Comparison of ENCODE assay signal across 8 mouse cellular contexts in the genomic region with DNA sequence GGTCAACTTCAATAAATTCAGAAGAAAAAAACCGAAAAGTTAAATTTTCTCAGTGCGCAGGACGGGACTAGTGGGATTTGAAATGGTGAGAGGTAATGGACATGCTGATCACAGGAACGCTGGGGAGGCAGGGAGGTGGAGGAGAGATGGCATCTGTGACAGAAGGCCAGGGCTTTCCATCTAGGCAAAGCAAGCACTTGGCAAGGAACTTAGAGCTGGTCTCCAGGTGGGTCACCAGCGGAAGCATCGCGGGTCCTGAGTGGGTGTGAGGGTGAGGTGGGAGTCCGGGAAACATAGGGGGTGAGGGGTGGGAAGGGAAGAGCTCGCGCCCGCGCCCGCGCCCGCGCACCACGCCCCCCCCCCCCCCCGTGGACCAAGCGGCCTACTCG. TPM values are rescaled to one million over a fixed set of nuclear protein-coding genes. Genes with fewer than 3 reads are reported as not detected.
DNase-seq lines count a peak whose midpoint lies in the region; ATAC-seq and TF ChIP-seq lines count a peak whose summit lies in the region.

No protein-coding gene starts in this region.

- no peaks in the 10 kb centered on the region for H3K4me1 ChIP-seq in brown adipose tissue, adult 24 weeks (ENCODE audit: control insufficient read depth, insufficient read depth, insufficient read length, low read length)
- H3K4me1 ChIP-seq in forebrain, embryonic 16.5 days (replicated peaks; ENCODE audit: control insufficient read depth, insufficient read depth, low read length), result peaks cover 12% of the 10 kb centered on the region
- peaks cover 2% of the 10 kb centered on the region for H3K4me1 ChIP-seq in liver, embryonic 11.5 days (replicated peaks; ENCODE audit: control insufficient read depth, insufficient read depth, low read length)
- peaks cover 10% of the 10 kb centered on the region for H3K4me1 ChIP-seq in neural tube, embryonic 15.5 days

- peak overlapping the region; percentile 80 for H3K4me3 ChIP-seq in layer of hippocampus, adult 2 months
- peak overlapping the region; percentile 99 for H3K4me3 ChIP-seq in brown adipose tissue, adult 24 weeks (ENCODE audit: insufficient read depth, low read depth, low read length)
- peak overlapping the region; percentile 92 for H3K4me3 ChIP-seq in forebrain, embryonic 16.5 days (replicated peaks; ENCODE audit: low read length)
- peak overlapping the region; percentile 69 for H3K4me3 ChIP-seq in liver, embryonic 11.5 days (ENCODE audit: low read depth, low read length)
- peak overlapping the region; percentile 92 for H3K4me3 ChIP-seq in neural tube, embryonic 15.5 days (replicated peaks)

- peak overlapping the region; percentile 98 for H3K27ac ChIP-seq in layer of hippocampus, adult 2 months
- H3K27ac ChIP-seq in brown adipose tissue, adult 24 weeks (replicated peaks; ENCODE audit: low read depth, low read length), result no peak overlapping the region
- peak overlapping the region; percentile 80 for H3K27ac ChIP-seq in forebrain, embryonic 16.5 days (ENCODE audit: low read length)
- peak overlapping the region; percentile 82; the same call in 1 of the 2 replicates for H3K27ac ChIP-seq in liver, embryonic 11.5 days (ENCODE audit: low read depth, low read length)
- H3K27ac ChIP-seq in neural tube, embryonic 15.5 days (replicated peaks), result peak overlapping the region; percentile 98

- no peak for TF ChIP-seq CTCF in layer of hippocampus, adult 2 months (conservative IDR thresholded peaks at IDR 0.05)

- no peaks in the 10 kb centered on the region for H3K36me3 ChIP-seq in forebrain, embryonic 16.5 days (ENCODE audit: control insufficient read depth, insufficient read depth)
- H3K36me3 ChIP-seq in liver, embryonic 11.5 days (ENCODE audit: control insufficient read depth, insufficient read depth, low read length), result no peaks in the 10 kb centered on the region
- no peaks in the 10 kb centered on the region for H3K36me3 ChIP-seq in neural tube, embryonic 15.5 days

- ATAC-seq in forebrain, embryonic 16.5 days, result no peak
- peak; percentile 53 for ATAC-seq in liver, embryonic 11.5 days (replicated peaks; ENCODE audit: low FRiP score)
- no peak; the same call in 1 of the 2 replicates for ATAC-seq in neural tube, embryonic 15.5 days (ENCODE audit: low FRiP score)

- 18% methylated on average over 15 of the region's 20 CpGs for WGBS in forebrain, embryonic 16.5 days
- WGBS in liver, embryonic 11.5 days, result 28% methylated on average over 9 of the region's 20 CpGs
- WGBS in neural tube, embryonic 15.5 days, result 23% methylated on average over 9 of the region's 20 CpGs

- no peak for DNase-seq in layer of hippocampus, adult 2 months (ENCODE audit: low spot score in 2 of 2)
- DNase-seq in layer of hippocampus, postnatal 10 days (ENCODE audit: low spot score in 2 of 2), result no peak
- DNase-seq in liver, embryonic 11.5 days (ENCODE audit: low spot score), result no peak
- DNase-seq in thymus, postnatal 0 days (ENCODE audit: low spot score), result no peak
- no peak for DNase-seq in gastrocnemius, postnatal 14 days

- H3K9ac ChIP-seq in forebrain, embryonic 16.5 days (replicated peaks; ENCODE audit: low read depth, low read length), result peak overlapping the region; percentile 96
- peak overlapping the region; percentile 83 for H3K9ac ChIP-seq in liver, embryonic 11.5 days (ENCODE audit: low read depth, low read length)
- peak overlapping the region; percentile 47 for H3K9ac ChIP-seq in neural tube, embryonic 15.5 days (replicated peaks)

- no peaks in the 10 kb centered on the region for H3K9me3 ChIP-seq in forebrain, embryonic 16.5 days (ENCODE audit: control insufficient read depth, low read length)
- H3K9me3 ChIP-seq in liver, embryonic 11.5 days (ENCODE audit: control insufficient read depth, low read length), result no peaks in the 10 kb centered on the region
- no peaks in the 10 kb centered on the region for H3K9me3 ChIP-seq in neural tube, embryonic 15.5 days (replicated peaks)

- intact Hi-C loops in gastrocnemius, postnatal 14 days (cut with DNase I; ENCODE audit: low total_unique reads), result no loop called here

- no peaks in the 10 kb centered on the region for H3K27me3 ChIP-seq in forebrain, embryonic 16.5 days (replicated peaks; ENCODE audit: control insufficient read depth, insufficient read depth, low read length)
- H3K27me3 ChIP-seq in liver, embryonic 11.5 days (replicated peaks; ENCODE audit: control insufficient read depth, insufficient read depth, low read length), result no peaks in the 10 kb centered on the region
- H3K27me3 ChIP-seq in neural tube, embryonic 15.5 days (replicated peaks), result no peaks in the 10 kb centered on the region

- peak overlapping the region; percentile 74 for H3K4me2 ChIP-seq in forebrain, embryonic 16.5 days (ENCODE audit: low read length)
- peak overlapping the region; percentile 81 for H3K4me2 ChIP-seq in liver, embryonic 11.5 days
- H3K4me2 ChIP-seq in neural tube, embryonic 15.5 days, result peak overlapping the region; percentile 64

RNA-seq across cellular contexts. Expression of a gene that starts 0.3 kb away (rescaled TPM):
- 100 to 1,000 TPM; 246 to 261 TPM for total RNA-seq in layer of hippocampus, adult 2 months (2021)
- 100 to 1,000 TPM; 463 to 466 TPM for total RNA-seq in layer of hippocampus, postnatal 10 days (2021)
- 28.4 and 30.5 TPM in 2 replicates for polyA plus RNA-seq in brown adipose tissue, adult 24 weeks (2012; ENCODE audit: insufficient read depth, insufficient read length, missing spikeins)
- polyA plus RNA-seq in forebrain, embryonic 16.5 days (2015; fragmentation: Nextera tagmentation; extraction: Ambion mirVana), result 317 and 327 TPM in 2 replicates
- 81.1 and 84.1 TPM in 2 replicates for polyA plus RNA-seq in liver, embryonic 11.5 days (2014; fragmentation: Nextera tagmentation; extraction: Ambion mirVana)
- polyA plus RNA-seq in neural tube, embryonic 15.5 days (2015; fragmentation: Nextera tagmentation; extraction: Ambion mirVana), result 342 and 377 TPM in 2 replicates
- polyA plus RNA-seq in thymus, postnatal 0 days (2015; fragmentation: Nextera tagmentation; extraction: Ambion mirVana), result 89.0 and 97.5 TPM in 2 replicates
- total RNA-seq in gastrocnemius, postnatal 14 days (2021), result 10 to 100 TPM; 44.0 to 51.5 TPM

RNA-seq across cellular contexts. Expression of a gene that starts 47.6 kb away (rescaled TPM):
- total RNA-seq in layer of hippocampus, adult 2 months (2021), result 1 to 10 TPM; 3.2 to 4.1 TPM
- total RNA-seq in layer of hippocampus, postnatal 10 days (2021), result 1 to 10 TPM; 2.8 to 4.0 TPM
- 0.36 and 0.71 TPM in 2 replicates for polyA plus RNA-seq in brown adipose tissue, adult 24 weeks (2012; ENCODE audit: insufficient read depth, insufficient read length, missing spikeins)
- 4.8 and 5.1 TPM in 2 replicates for polyA plus RNA-seq in forebrain, embryonic 16.5 days (2015; fragmentation: Nextera tagmentation; extraction: Ambion mirVana)
- polyA plus RNA-seq in liver, embryonic 11.5 days (2014; fragmentation: Nextera tagmentation; extraction: Ambion mirVana), result 8.1 and 9.1 TPM in 2 replicates
- polyA plus RNA-seq in neural tube, embryonic 15.5 days (2015; fragmentation: Nextera tagmentation; extraction: Ambion mirVana), result 2.1 and 2.8 TPM in 2 replicates
- polyA plus RNA-seq in thymus, postnatal 0 days (2015; fragmentation: Nextera tagmentation; extraction: Ambion mirVana), result 7.0 and 7.5 TPM in 2 replicates
- total RNA-seq in gastrocnemius, postnatal 14 days (2021), result 1 to 10 TPM; 1.1 to 1.2 TPM

RNA-seq across cellular contexts. Expression of a gene that starts 51.4 kb away (rescaled TPM):
- total RNA-seq in layer of hippocampus, adult 2 months (2021), result 1 to 10 TPM; 4.1 to 4.2 TPM
- total RNA-seq in layer of hippocampus, postnatal 10 days (2021), result 1 to 10 TPM; 6.5 to 6.8 TPM
- not detected in 2 replicates for polyA plus RNA-seq in brown adipose tissue, adult 24 weeks (2012; ENCODE audit: insufficient read depth, insufficient read length, missing spikeins)
- 1.5 and 2.0 TPM in 2 replicates for polyA plus RNA-seq in forebrain, embryonic 16.5 days (2015; fragmentation: Nextera tagmentation; extraction: Ambion mirVana)
- 0.71 and 0.77 TPM in 2 replicates for polyA plus RNA-seq in liver, embryonic 11.5 days (2014; fragmentation: Nextera tagmentation; extraction: Ambion mirVana)
- polyA plus RNA-seq in neural tube, embryonic 15.5 days (2015; fragmentation: Nextera tagmentation; extraction: Ambion mirVana), result 4.3 and 4.6 TPM in 2 replicates
- 0.41 and 0.81 TPM in 2 replicates for polyA plus RNA-seq in thymus, postnatal 0 days (2015; fragmentation: Nextera tagmentation; extraction: Ambion mirVana)
- 1 to 10 TPM; 1.5 to 4.4 TPM for total RNA-seq in gastrocnemius, postnatal 14 days (2021)
